Mouse (Mus musculus): ENCODE data around the gene Smim8. TPM values are rescaled to one million over a fixed set of nuclear protein-coding genes. Genes with fewer than 3 reads are reported as not detected.

The Smim8 gene
- total and polyA plus RNA-seq, 3 experiments, result 20.4 to 62.5 (median 28.8) TPM

DNA sequence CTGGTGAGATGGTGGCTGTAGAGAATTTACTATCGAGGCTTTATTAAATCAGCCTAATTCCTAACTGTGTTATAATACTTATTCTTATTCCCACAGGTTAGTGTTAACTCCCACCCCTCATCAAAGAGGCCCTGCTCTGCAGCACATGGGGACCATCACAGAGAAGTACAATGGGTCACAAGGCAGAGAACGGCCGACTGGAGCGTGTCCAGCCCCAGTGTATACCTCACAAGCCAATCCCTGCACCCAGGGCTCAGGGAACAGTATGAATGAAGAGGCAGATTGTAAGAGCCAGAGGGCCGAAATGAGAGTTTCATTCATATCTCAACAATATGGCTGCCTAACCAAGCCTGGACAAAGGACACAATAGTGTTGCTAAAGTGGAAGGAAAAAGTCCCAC lies 18.1 kb upstream of the Smim8 start:
- TF ChIP-seq USF2 (conservative IDR thresholded peaks at IDR 0.05; ENCODE audit: low read depth, low read length) (no peak), MAFK (IDR thresholded peaks at IDR 0.05; ENCODE audit: insufficient replicate concordance, low read length) (no peak), MXI1 (IDR thresholded peaks at IDR 0.05; ENCODE audit: low read depth, low read length) (no peak), TBP (conservative IDR thresholded peaks at IDR 0.05; ENCODE audit: low read depth, low read length) (no peak)

DNA sequence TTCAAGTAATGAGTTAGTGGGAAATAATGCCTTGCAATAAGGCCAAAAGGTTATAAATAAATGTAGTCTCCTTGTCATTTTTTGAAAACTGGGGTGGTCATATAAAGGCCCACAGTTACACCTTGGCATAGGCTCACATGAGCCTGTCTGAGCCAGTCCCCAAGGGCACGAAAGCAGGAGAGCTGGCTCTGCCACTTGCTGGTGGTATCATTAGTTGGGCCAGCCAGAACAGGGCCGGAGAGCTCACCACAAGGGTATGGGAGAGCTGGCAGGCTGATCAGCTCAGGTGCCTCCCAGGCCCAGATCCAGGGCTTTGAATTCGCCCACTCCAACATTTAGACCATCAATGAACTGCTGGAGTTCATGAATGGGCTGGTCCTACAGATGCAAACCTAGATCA lies 8.3 kb upstream of the Smim8 start:
- no peaks in the 10 kb centered on the region for H3K9me3 ChIP-seq (replicated peaks; ENCODE audit: low read length)
- H3K79me2 ChIP-seq (replicated peaks; ENCODE audit: control insufficient read depth, extremely low read depth, insufficient read depth, poor library complexity, severe bottlenecking), result no peaks in the 10 kb centered on the region
- H3K4me2 ChIP-seq (ENCODE audit: insufficient read depth, low read depth, poor library complexity, severe bottlenecking), result no peak overlapping the region
- dilution Hi-C loops (cut with MboI; ENCODE audit: extremely low pct_ligation_motif_present, extremely low pct_unique_long_range_greater_than_20kb, low sequenced_read_pairs), result no loop called here
- no peak overlapping the region for H3K4me3 ChIP-seq (replicated peaks in 1 of 3; ENCODE audit: low read depth in 2 of 3, low read length in 2 of 3, poor library complexity in 1 of 3)
- no peak for DNase-seq (ENCODE audit: extremely low read depth)
- no peaks in the 10 kb centered on the region for H3K27me3 ChIP-seq (replicated peaks)
- H3K27ac ChIP-seq (ENCODE audit: insufficient read depth, low read depth), result no peak overlapping the region
- H3K36me3 ChIP-seq (replicated peaks in 1 of 2; ENCODE audit: control insufficient read depth in 1 of 2, insufficient read depth in 1 of 2, low read length in 1 of 2), result no peaks in the 10 kb centered on the region
- in situ Hi-C loops (cut with MboI; ENCODE audit: low pct_ligation_motif_present, low pct_unique_long_range_greater_than_20kb, low sequenced_read_pairs), result loop anchor here (10.0 kb wide), 1 partner anchor 128 kb away; no protein-coding TSS in a partner anchor
- TF ChIP-seq TCF12 (IDR thresholded peaks at IDR 0.05; ENCODE audit: low read depth, low read length), result no peak
- no peak for TF ChIP-seq TBP (conservative IDR thresholded peaks at IDR 0.05; ENCODE audit: low read depth, low read length)
- no peak for TF ChIP-seq CHD1 (IDR thresholded peaks at IDR 0.05; ENCODE audit: low read depth, low read length)
- no peak for TF ChIP-seq POLR2A (IDR thresholded peaks at IDR 0.05; ENCODE audit: low read depth, low read length)
- TF ChIP-seq MEF2A (IDR thresholded peaks at IDR 0.05; ENCODE audit: borderline replicate concordance, low read depth, low read length), result no peak
- TF ChIP-seq E2F4 (IDR thresholded peaks at IDR 0.05; ENCODE audit: insufficient replicate concordance, low read depth, low read length), result no peak
- no peak for TF ChIP-seq USF2 (conservative IDR thresholded peaks at IDR 0.05; ENCODE audit: low read depth, low read length)
- no peak for TF ChIP-seq IRF4 (IDR thresholded peaks at IDR 0.05; ENCODE audit: low read depth, low read length)
- no peak for TF ChIP-seq POLR2AphosphoS2 (IDR thresholded peaks at IDR 0.05; ENCODE audit: low read depth, low read length)
- TF ChIP-seq RAD21 (IDR thresholded peaks at IDR 0.05; ENCODE audit: low read depth, low read length), result no peak
- TF ChIP-seq ZC3H11A (IDR thresholded peaks at IDR 0.05; ENCODE audit: low read depth, low read length), result no peak
- no peak for TF ChIP-seq ZMIZ1 (IDR thresholded peaks at IDR 0.05; ENCODE audit: low read depth, low read length)
- no peak for TF ChIP-seq CTCF (conservative IDR thresholded peaks at IDR 0.05 in 1 of 2, IDR thresholded peaks at IDR 0.05 in 1 of 2; ENCODE audit: low read depth in 2 of 2, low read length in 2 of 2)
- no peaks in the 10 kb centered on the region; a peak in 1 of 4 replicates for H3K4me1 ChIP-seq (ENCODE audit: control insufficient read depth in 1 of 2, insufficient read depth in 2 of 2)
- no peak overlapping the region for H3K9ac ChIP-seq (ENCODE audit: insufficient read depth, low read depth)

More for the DNA sequence above, 18.1 kb upstream of the Smim8 start:
- Histone ChIP-seq H3K9me3 (replicated peaks; ENCODE audit: low read length) (no peaks in the 10 kb centered on the region), H3K4me1 (ENCODE audit: control insufficient read depth in 1 of 2, insufficient read depth in 2 of 2) (no peaks in the 10 kb centered on the region; a peak in 1 of 4 replicates), H3K36me3 (replicated peaks in 1 of 2; ENCODE audit: control insufficient read depth in 1 of 2, insufficient read depth in 1 of 2, low read length in 1 of 2) (no peaks in the 10 kb centered on the region), H3K4me2 (ENCODE audit: insufficient read depth, low read depth, poor library complexity, severe bottlenecking) (no peak overlapping the region), H3K27ac (ENCODE audit: insufficient read depth, low read depth) (no peak overlapping the region), H3K79me2 (replicated peaks; ENCODE audit: control insufficient read depth, extremely low read depth, insufficient read depth, poor library complexity, severe bottlenecking) (no peaks in the 10 kb centered on the region), H3K27me3 (replicated peaks) (no peaks in the 10 kb centered on the region), H3K4me3 (replicated peaks in 1 of 3; ENCODE audit: low read depth in 2 of 3, low read length in 2 of 3, poor library complexity in 1 of 3) (no peak overlapping the region), H3K9ac (ENCODE audit: insufficient read depth, low read depth) (no peak overlapping the region)
- DNase-seq (ENCODE audit: extremely low read depth), result no peak
- dilution Hi-C loops (cut with MboI; ENCODE audit: extremely low pct_ligation_motif_present, extremely low pct_unique_long_range_greater_than_20kb, low sequenced_read_pairs), result no loop called here
- in situ Hi-C loops (cut with MboI; ENCODE audit: low pct_ligation_motif_present, low pct_unique_long_range_greater_than_20kb, low sequenced_read_pairs), result no loop called here

All from CH12.LX (cell line).